Mouse (Mus musculus) hindbrain, embryonic 16.5 days (tissue): Measurements from ENCODE around the gene Nxpe4. TPM values are rescaled to one million over a fixed set of nuclear protein-coding genes. Genes with fewer than 3 reads are reported as not detected.
"Not testable (repeated sequence)": the region's sequence is repeated elsewhere in the genome, so short reads cannot be mapped to it uniquely, and the experiment has no call there.

Experiments used
- ATAC-seq: fragments of 200-750 bp; cut with Nextera tagmentation; 2 replicates; pipeline ENCODE4 v1.8.0; 2017; ENCODE audit warnings: moderate TSS enrichment, moderate library complexity
- H3K27ac ChIP-seq: fragments of 300-500 bp; sonication (generic); 2 replicates; pipeline ENCODE4 v1.5.1; 2014; ENCODE audit warnings: low read depth, mild to moderate bottlenecking, control low read depth, low read length, moderate library complexity
- H3K27me3 ChIP-seq: fragments of 300-500 bp; sonication (generic); replicated peaks from 2 replicates; pipeline ENCODE4 v1.6.1; 2014; ENCODE audit warnings: low read length; ENCODE audit not compliant: control insufficient read depth, insufficient read depth
- H3K36me3 ChIP-seq: fragments of 300-500 bp; sonication (generic); 2 replicates; pipeline ENCODE4 v1.6.1; 2014; ENCODE audit warnings: mild to moderate bottlenecking, low read length, moderate library complexity, mixed read lengths; ENCODE audit not compliant: control insufficient read depth, insufficient read depth
- H3K4me1 ChIP-seq: fragments of 300-500 bp; sonication (generic); 2 replicates; pipeline ENCODE4 v1.6.1; 2014; ENCODE audit warnings: low read depth, low read length; ENCODE audit not compliant: control insufficient read depth, insufficient read depth
- H3K4me2 ChIP-seq: fragments of 300-500 bp; sonication (generic); 2 replicates; pipeline ENCODE4 v1.6.1; 2014; ENCODE audit warnings: mild to moderate bottlenecking, low read length, control low read depth, moderate library complexity
- H3K4me3 ChIP-seq: fragments of 300-500 bp; sonication (generic); 2 replicates; pipeline ENCODE4 v1.5.1; 2014; ENCODE audit warnings: mild to moderate bottlenecking, low read length, control low read depth, moderate library complexity
- H3K9ac ChIP-seq: fragments of 300-500 bp; sonication (generic); 2 replicates; pipeline ENCODE4 v1.6.1; 2014; ENCODE audit warnings: low read depth, mild to moderate bottlenecking, control low read depth, low read length, moderate library complexity
- H3K9me3 ChIP-seq: fragments of 300-500 bp; sonication (generic); 2 replicates; pipeline ENCODE4 v1.6.1; 2014; ENCODE audit warnings: mild to moderate bottlenecking, low read length, moderate library complexity; ENCODE audit not compliant: control insufficient read depth
- WGBS: fragments of 180-500 bp; shearing (Covaris S2); extraction: QIAGEN DNeasy Blood & Tissue Kit; methylation state at CpG from one replicate; pipeline ENCODE4 v1.1.7; 2014; 5-methylcytosine and 5-hydroxymethylcytosine counted together
- polyA plus RNA-seq: library from polyadenylated mRNA; unstranded; fragments of >200 nt; fragmentation: Nextera tagmentation; extraction: Ambion mirVana; gene quantifications from 2 replicates; pipeline ENCODE4 v1.2.1, GENCODE M21; 2015

The Nxpe4 gene
- 9.3 and 10.1 TPM in 2 replicates for polyA plus RNA-seq

DNA sequence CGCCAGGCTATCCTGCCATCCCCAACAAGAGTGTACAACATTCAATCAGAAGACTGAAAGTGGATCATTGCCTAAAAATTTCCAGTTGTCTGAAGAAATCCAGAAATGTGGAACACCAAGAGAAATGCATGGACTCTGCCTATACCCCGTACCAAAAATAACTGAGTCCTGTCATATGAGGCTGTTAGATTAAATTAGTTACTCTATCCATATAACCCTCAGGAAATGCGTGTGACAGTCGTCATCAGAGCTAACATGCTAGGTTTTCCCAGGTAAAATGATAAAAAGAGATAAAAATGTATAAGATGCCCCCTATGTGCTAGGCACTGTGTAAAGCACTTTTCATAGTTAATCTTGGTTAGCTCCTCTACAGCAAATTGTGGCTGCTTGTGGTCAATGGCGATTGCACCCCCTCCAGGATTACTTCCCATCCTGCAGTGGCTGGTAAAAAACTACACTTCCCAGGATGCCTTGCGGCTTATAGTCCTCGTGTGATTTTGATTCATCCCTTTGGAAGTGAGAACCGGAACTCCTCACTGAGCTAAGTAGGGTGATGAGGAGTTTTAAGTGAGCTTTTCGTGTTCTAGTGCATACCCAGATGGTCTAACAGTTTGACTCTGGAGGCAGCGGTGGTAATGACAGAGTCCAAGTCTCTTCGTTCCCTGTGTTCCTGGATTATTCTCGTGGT is at the start of gene Nxpe4:
Gene Nxpe4, plus strand, starts transcription at position 519 of the 688 bp plus-strand sequence.
- peaks cover 3% of the 10 kb centered on the region for H3K4me1 ChIP-seq
- WGBS, result 32% methylated on average over 12 of the region's 12 CpGs
- H3K4me3 ChIP-seq, result peak within 1 kb of the TSS; percentile 49
- H3K9ac ChIP-seq, result peak within 1 kb of the TSS; percentile 50; the same call in 1 of the 2 replicates
- no peak within 1 kb of the TSS for H3K27ac ChIP-seq
- H3K27me3 ChIP-seq, result no peaks in the 10 kb centered on the region
- H3K9me3 ChIP-seq, result no peaks in the 10 kb centered on the region
- ATAC-seq, result peak; percentile 86
- H3K36me3 ChIP-seq, result no peaks in the 10 kb centered on the region
- peak within 1 kb of the TSS; percentile 61 for H3K4me2 ChIP-seq

DNA sequence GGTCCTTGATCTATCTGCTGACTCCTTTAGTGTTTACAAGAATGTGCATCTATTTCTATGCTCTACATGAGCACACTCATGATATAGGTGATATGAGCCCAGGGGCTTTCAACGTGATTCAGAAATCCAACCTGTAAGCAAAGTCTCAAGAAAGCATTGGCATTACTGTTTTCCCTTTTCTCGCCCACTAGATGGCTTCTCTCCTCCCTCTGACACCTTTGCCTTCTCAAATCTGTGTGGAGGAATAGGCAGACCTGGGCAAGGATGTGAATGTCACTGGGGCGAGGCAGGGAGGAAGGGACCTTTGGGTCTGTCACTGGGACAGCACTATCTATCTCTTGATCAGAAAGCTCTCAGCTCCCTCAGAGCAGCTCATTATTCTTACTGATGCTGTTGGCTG is 35.0 kb upstream of the Nxpe4 start:
- ATAC-seq, result no peak
- Histone ChIP-seq H3K27ac (no peak overlapping the region), H3K9me3 (no peaks in the 10 kb centered on the region), H3K4me2 (no peak overlapping the region), H3K27me3 (no peaks in the 10 kb centered on the region), H3K9ac (no peak overlapping the region), H3K4me3 (no peak overlapping the region), H3K36me3 (no peaks in the 10 kb centered on the region), H3K4me1 (no peaks in the 10 kb centered on the region)
- 35% methylated on average over 3 of the region's 3 CpGs for WGBS

DNA sequence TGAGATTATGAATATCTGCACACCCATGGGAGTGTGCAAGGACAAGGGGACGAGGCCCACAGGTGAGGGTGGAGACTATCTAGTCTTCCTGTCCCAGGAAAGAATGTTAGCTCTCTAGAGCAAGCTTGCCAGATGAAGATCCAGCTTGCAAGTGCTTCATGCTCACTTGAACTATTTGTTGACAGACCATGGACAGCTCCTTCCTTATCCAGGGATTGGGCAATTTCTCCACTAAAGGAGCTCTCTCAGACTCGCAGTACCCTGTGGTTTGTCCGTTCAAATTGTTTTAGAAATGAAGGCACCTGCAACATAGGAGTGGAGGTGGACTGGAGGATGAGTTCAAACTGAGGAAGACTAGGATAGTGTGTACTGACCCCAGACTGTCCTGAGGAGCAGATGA is 24.3 kb upstream of the Nxpe4 start:
- Histone ChIP-seq H3K9me3 (no peaks in the 10 kb centered on the region), H3K27me3 (no peaks in the 10 kb centered on the region), H3K27ac (no peak overlapping the region), H3K9ac (no peak overlapping the region), H3K36me3 (no peaks in the 10 kb centered on the region), H3K4me1 (peaks cover 4% of the 10 kb centered on the region; the same call in 1 of the 2 replicates), H3K4me2 (no peak overlapping the region), H3K4me3 (no peak overlapping the region)
- 49% methylated on average over 3 of the region's 3 CpGs for WGBS
- ATAC-seq, result no peak

DNA sequence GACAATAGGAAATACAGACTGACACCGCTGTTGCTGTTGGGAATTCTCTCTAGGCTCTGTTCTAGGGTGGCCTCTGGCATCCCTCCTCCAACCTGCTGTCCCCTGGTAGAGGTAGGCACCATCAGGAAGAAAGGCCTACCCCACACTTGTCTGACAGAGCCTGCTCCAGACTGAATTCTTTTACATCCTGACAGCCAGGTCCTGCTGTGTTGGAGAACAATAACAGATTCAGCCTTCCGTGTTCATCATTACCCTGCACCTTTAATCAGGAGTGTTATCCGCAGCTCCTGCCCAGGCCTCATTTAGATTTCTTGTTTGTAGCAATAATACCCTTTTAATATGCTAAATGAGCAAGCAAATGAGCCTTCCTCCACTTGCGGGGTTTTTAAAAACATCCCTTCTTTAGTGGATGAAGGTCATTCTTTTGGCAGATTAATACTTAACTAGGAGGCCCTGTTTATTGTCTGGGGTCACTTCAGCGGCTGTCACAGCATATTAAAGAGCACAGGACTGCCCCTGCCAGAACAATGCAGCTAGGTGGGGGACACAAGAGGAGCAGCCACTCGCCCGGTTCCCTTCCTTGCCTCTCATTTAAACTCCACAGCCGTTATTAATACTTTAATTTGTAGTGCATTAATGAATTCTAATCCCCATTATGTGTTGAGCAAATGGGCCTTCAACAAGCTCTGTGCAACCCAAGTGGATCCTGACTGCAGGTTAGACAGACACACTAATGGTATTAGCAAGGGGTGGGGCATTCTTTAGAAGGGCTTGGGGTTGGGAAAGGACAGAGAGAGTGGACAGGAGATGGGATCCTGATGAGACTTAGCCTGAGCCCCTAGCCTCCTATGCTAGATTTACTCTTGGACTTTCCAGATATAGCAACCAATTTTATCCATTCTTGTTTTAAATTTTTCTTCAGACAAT is 21.1 kb upstream of the Nxpe4 start:
- no peaks in the 10 kb centered on the region for H3K27me3 ChIP-seq
- no peaks in the 10 kb centered on the region for H3K36me3 ChIP-seq
- peaks cover 4% of the 10 kb centered on the region; the same call in 1 of the 2 replicates for H3K4me1 ChIP-seq
- H3K9me3 ChIP-seq, result no peaks in the 10 kb centered on the region
- 12% methylated on average over 8 of the region's 8 CpGs for WGBS
- ATAC-seq, result no peak
- no peak overlapping the region for H3K9ac ChIP-seq
- H3K4me2 ChIP-seq, result no peak overlapping the region
- no peak overlapping the region for H3K4me3 ChIP-seq
- no peak overlapping the region for H3K27ac ChIP-seq

DNA sequence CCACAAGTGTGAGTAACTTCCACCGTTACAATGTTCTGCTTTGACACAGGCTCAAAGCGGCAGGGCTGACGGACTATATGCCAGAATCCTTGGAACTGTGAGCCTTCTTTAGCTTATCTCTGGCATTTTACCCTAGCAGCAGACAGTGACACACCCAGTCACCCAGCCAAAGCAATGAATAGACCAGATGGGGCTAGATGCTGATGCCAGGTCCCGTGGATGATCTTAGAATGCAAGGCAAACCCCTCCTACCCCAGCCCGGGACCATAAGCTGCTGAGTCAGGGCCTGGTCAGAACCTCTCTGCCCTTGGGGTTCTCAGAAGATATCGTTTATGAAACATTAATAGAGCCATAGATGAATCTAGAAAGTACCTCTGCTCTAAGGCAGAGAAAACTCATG is 19.2 kb upstream of the Nxpe4 start:
- Histone ChIP-seq H3K4me1 (peaks cover 4% of the 10 kb centered on the region; the same call in 1 of the 2 replicates), H3K9me3 (no peaks in the 10 kb centered on the region), H3K27me3 (no peaks in the 10 kb centered on the region; the same call in 1 of the 2 replicates), H3K27ac (no peak overlapping the region), H3K4me2 (no peak overlapping the region), H3K36me3 (no peaks in the 10 kb centered on the region), H3K9ac (no peak overlapping the region), H3K4me3 (no peak overlapping the region)
- 74% methylated on average over 6 of the region's 6 CpGs for WGBS
- ATAC-seq, result no peak

DNA sequence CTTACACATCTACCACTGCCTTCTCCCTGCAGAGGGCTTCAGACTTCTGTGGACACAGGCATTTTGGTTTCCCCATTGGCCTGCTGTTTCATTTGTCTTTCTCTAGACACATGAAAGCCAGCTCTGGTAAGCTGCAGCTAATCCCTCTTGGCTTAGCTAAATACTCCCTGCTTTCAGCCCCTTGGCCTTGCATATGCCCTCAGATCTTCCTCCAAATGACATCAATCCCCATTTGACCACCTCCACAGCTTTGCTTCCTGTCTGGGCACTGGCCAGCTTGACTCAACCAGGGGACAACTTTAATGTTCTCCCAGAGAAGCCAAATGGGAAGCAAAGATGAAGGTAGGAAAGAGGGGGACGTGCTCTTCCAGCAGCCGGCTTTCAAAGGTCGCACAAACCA is 15.1 kb upstream of the Nxpe4 start:
- H3K4me2 ChIP-seq, result no peak overlapping the region
- H3K36me3 ChIP-seq, result no peaks in the 10 kb centered on the region
- H3K9ac ChIP-seq, result no peak overlapping the region
- no peak overlapping the region for H3K27ac ChIP-seq
- no peaks in the 10 kb centered on the region; the same call in 1 of the 2 replicates for H3K27me3 ChIP-seq
- ATAC-seq, result no peak
- 85% methylated on average over 3 of the region's 3 CpGs for WGBS
- H3K4me3 ChIP-seq, result no peak overlapping the region
- H3K9me3 ChIP-seq, result no peaks in the 10 kb centered on the region
- no peaks in the 10 kb centered on the region for H3K4me1 ChIP-seq

DNA sequence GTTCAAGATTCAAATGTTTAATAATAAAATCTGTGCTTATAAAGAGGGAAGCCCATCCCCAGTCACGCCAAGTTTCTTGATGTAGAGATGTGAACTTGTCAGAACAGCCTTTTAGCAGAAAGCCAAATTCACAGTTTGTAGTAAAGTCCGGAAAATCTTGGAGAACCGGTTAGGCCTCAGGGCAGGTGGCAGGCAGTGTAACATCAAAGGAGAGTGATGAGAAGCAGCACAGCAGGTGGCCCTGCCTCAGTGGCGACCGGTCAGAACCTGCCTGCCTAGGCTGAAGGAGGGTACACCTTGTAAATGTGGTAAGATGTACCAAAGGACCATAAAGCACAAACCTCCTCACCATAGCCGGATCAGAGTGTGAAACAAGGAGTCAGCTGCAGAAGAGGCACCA is 4.7 kb downstream of the Nxpe4 start:
- not testable (repeated sequence) for H3K27ac ChIP-seq, H3K4me3 ChIP-seq, H3K4me2 ChIP-seq, ATAC-seq, H3K9me3 ChIP-seq, H3K27me3 ChIP-seq, H3K9ac ChIP-seq, H3K36me3 ChIP-seq, H3K4me1 ChIP-seq
- 78% methylated on average over 6 of the region's 6 CpGs for WGBS

DNA sequence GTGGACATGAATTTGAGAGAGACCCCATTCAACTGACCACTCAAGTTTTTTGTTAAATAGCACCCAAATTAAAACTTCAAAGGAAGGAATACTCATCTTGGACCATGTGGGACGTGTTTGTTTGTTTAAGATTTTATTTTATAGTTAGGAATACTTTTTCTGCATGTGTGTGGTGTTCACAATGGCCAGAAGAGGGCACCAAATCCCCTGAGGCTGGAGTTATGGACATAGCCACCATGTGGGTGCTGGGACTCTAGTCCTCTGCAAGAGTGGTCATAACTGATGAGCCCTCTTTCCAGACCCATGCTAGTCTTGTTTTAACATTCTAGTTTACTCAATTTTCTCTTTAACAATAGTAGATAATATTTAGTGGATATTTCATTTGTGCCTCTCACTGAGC is 14.9 kb downstream of the Nxpe4 start:
- no peaks in the 10 kb centered on the region for H3K27me3 ChIP-seq
- no peak overlapping the region for H3K4me3 ChIP-seq
- 61% methylated on average over 1 of the region's 1 CpGs for WGBS
- no peak overlapping the region for H3K27ac ChIP-seq
- no peak overlapping the region for H3K4me2 ChIP-seq
- ATAC-seq, result no peak
- H3K9ac ChIP-seq, result no peak overlapping the region
- H3K9me3 ChIP-seq, result no peaks in the 10 kb centered on the region
- no peaks in the 10 kb centered on the region for H3K36me3 ChIP-seq
- H3K4me1 ChIP-seq, result no peaks in the 10 kb centered on the region

DNA sequence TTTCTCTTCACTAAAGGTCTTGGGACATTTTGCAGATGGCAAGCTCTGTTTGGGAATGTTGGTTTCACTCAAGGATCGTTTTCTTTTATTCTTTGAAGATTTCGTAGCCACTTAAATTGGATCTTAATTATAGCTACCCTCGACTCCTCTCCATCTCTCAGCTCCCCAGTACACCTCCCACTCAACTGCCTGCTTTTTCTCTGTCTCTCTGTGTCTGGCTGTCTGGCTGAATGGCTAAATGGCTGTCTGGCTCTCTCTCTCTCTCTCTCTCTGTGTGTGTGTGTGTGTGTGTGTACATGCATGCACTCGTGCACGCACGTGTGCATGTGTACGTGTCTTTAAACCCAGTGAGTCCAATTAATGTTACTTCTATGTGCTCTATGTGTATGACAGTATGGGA is 19.5 kb downstream of the Nxpe4 start:
- Histone ChIP-seq H3K27ac (no peak overlapping the region), H3K27me3 (no peaks in the 10 kb centered on the region), H3K4me2 (no peak overlapping the region), H3K9me3 (no peaks in the 10 kb centered on the region), H3K4me3 (no peak overlapping the region), H3K36me3 (no peaks in the 10 kb centered on the region), H3K4me1 (peaks cover 21% of the 10 kb centered on the region), H3K9ac (no peak overlapping the region)
- 93% methylated on average over 7 of the region's 7 CpGs for WGBS
- no peak for ATAC-seq
